Mouse (Mus musculus) forebrain, postnatal 0 days (tissue): Measurements from ENCODE around the gene Map4k3. TPM values are rescaled to one million over a fixed set of nuclear protein-coding genes. Genes with fewer than 3 reads are reported as not detected.

Experiments used
- ATAC-seq: fragments of 200-750 bp; cut with Nextera tagmentation; 2 replicates; pipeline ENCODE4 v1.8.0; 2017; ENCODE audit warnings: mild to moderate bottlenecking, moderate library complexity
- DNase-seq: peaks from one replicate; pipeline ENCODE4 v3.0.0-alpha.2; 2015
- H3K27ac ChIP-seq: fragments of 300-500 bp; sonication (generic); 2 replicates; pipeline ENCODE4 v1.5.1; 2014; ENCODE audit warnings: low read depth, mild to moderate bottlenecking, antibody characterized with exemption, low read length, moderate library complexity, mixed read lengths
- H3K27me3 ChIP-seq: fragments of 300-500 bp; sonication (generic); 2 replicates; pipeline ENCODE4 v1.6.1; 2014; ENCODE audit warnings: mild to moderate bottlenecking, low read length, mixed read lengths; ENCODE audit not compliant: insufficient read depth
- H3K36me3 ChIP-seq: fragments of 300-500 bp; sonication (generic); 2 replicates; pipeline ENCODE4 v1.6.1; 2014; ENCODE audit warnings: mild to moderate bottlenecking, moderate library complexity; ENCODE audit not compliant: insufficient read depth
- H3K4me1 ChIP-seq: fragments of 300-500 bp; sonication (generic); 2 replicates; pipeline ENCODE4 v1.6.1; 2014; ENCODE audit warnings: antibody characterized with exemption; ENCODE audit not compliant: insufficient read depth
- H3K4me2 ChIP-seq: fragments of 300-500 bp; sonication (generic); 2 replicates; pipeline ENCODE4 v1.6.1; 2014; ENCODE audit warnings: low read depth, mild to moderate bottlenecking, moderate library complexity
- H3K4me3 ChIP-seq: fragments of 300-500 bp; sonication (generic); 2 replicates; pipeline ENCODE4 v1.5.1; 2014; ENCODE audit warnings: low read depth, low read length, mixed read lengths
- H3K9ac ChIP-seq: fragments of 300-500 bp; sonication (generic); 2 replicates; pipeline ENCODE4 v1.6.1; 2014; ENCODE audit warnings: mild to moderate bottlenecking
- H3K9me3 ChIP-seq: fragments of 300-500 bp; sonication (generic); 2 replicates; pipeline ENCODE4 v1.6.1; 2016; ENCODE audit warnings: low read length
- CTCF ChIP-seq: sonication (generic); IDR thresholded peaks from 2 replicates; pipeline ENCODE4 v1.5.1; 2016; ENCODE audit warnings: antibody characterized with exemption, control low read depth, low read depth
- WGBS: fragments of 180-500 bp; shearing (Covaris S2); extraction: QIAGEN DNeasy Blood & Tissue Kit; methylation state at CpG from one replicate; pipeline ENCODE4 v1.1.7; 2014; 5-methylcytosine and 5-hydroxymethylcytosine counted together
- polyA plus RNA-seq: library from polyadenylated mRNA; unstranded; fragments of >200 nt; fragmentation: Nextera tagmentation; extraction: Ambion mirVana; gene quantifications from 2 replicates; pipeline ENCODE4 v1.2.1, GENCODE M21; 2015
- total RNA-seq: library from RNA; depleted of rRNA; stranded (reverse); fragments of >200 nt; gene quantifications from 2 replicates; pipeline ENCODE4 v1.2.3, GENCODE M21; 2014

The Map4k3 gene
- total and polyA plus RNA-seq, 2 experiments from 2014 or later, result 17.9 to 76.9 TPM

DNA sequence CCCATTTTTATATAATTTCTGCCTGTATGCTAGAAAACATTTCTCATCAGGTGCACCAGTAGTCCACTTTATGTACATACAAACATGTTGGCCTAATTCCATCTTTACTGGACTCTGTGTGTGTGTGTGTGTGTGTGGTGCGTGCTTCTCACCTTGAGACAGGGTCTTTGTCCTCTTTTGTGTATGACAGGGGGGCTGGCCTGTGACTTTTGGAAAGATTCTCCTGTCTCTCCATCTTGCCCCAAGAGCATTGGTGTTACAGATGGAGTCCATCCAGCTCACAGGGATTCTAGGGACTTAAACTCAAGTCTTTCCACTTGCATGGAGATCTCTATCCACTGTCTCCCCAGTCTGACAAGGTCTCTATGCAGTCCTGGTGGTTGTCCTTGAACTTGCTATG, 150.2 kb downstream of the Map4k3 start:
- 0 out of 2 replicates have a peak overlapping the region, but pooled peaks have one; percentile 50 for H3K27ac ChIP-seq
- no peak for TF ChIP-seq CTCF
- peak overlapping the region; percentile 76 for H3K4me2 ChIP-seq
- no peak for DNase-seq
- peaks cover 9% of the 10 kb centered on the region for H3K36me3 ChIP-seq
- H3K27me3 ChIP-seq, result no peaks in the 10 kb centered on the region
- no peak overlapping the region for H3K9ac ChIP-seq
- peak overlapping the region; percentile 45; the same call in 1 of the 2 replicates for H3K4me3 ChIP-seq
- no peaks in the 10 kb centered on the region for H3K9me3 ChIP-seq
- no peaks in the 10 kb centered on the region for H3K4me1 ChIP-seq
- WGBS, result 94% methylated on average over 1 of the region's 1 CpGs
- no peak for ATAC-seq

DNA sequence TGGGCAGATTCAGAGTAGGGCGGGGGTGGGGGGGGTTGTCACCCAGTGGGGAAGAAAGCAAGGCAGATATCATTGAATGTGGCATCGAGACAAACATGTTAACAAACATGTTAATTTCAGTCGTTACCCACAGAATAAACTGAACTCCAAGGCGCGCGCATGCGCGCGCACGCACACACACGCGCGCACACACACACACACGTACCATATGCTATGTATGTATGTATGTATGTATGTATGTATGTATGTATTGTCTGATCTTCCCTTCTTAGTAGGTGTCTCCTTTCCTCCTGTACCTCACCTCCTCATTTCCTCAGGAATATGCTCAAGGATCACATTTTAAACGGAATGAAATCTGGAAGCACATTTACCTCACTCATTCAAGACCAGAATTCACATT, 150.6 kb downstream of the Map4k3 start, which contains the start of gene Cdkl4:
Gene Cdkl4, minus strand, starts transcription at position 175 of the 400 bp plus-strand sequence.
- no peak for TF ChIP-seq CTCF
- 61% methylated on average over 15 of the region's 15 CpGs for WGBS
- peak within 1 kb of the TSS; percentile 76 for H3K4me2 ChIP-seq

DNA sequence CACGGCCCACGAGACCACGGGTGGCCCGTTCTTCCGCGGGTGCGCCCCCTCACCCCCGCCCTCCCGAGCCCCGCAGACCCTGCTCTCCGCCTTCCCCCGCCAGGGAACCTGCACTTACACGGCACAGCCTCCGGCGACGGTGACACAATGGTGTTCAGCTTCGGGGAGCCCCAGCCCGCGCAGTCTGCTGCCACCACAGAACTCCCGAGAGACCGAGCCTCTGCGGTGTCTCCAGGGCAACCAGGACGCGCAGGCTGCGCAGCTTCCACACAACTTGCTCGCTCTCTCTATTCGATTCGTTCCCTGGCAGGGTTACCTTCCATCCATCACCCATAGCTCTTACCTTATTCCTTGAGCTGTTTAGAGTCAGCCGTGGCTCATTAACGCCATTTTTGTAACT, 151.1 kb downstream of the Map4k3 start:
- H3K4me1 ChIP-seq, result no peaks in the 10 kb centered on the region
- WGBS, result under 1% methylated on average over 30 of the region's 30 CpGs

More for the DNA sequence above, 150.6 kb downstream of the Map4k3 start, which contains the start of gene Cdkl4:
- Histone ChIP-seq H3K4me3 (peak within 1 kb of the TSS; percentile 45), H3K36me3 (peaks cover 6% of the 10 kb centered on the region), H3K9ac (peak within 1 kb of the TSS; percentile 42), H3K27me3 (no peaks in the 10 kb centered on the region), H3K27ac (peak within 1 kb of the TSS; percentile 50; the same call in 1 of the 2 replicates), H3K9me3 (no peaks in the 10 kb centered on the region), H3K4me1 (no peaks in the 10 kb centered on the region)
- peak; percentile 39 for ATAC-seq
- no peak for DNase-seq

DNA sequence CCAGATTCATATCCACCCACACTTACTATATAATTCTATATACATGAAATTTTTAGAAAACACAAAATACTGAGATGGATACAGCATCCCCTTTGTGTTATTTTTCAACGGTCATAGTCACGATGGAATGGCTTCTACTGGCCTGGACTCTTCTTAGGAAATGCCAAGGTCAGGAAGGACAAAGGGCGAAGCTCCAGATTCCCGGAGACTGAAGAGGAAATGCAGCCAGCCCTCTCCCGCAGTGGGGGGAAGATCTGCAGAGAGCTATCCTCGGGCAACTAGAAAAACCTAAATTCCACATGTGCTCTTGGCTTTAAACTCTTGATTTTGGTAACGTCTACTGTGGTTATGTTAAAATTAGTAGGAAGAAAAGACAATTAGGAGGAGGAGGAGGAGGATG, 153.3 kb downstream of the Map4k3 start:
- H3K4me3 ChIP-seq, result no peak overlapping the region
- no peaks in the 10 kb centered on the region for H3K27me3 ChIP-seq
- no peak for TF ChIP-seq CTCF
- no peaks in the 10 kb centered on the region for H3K4me1 ChIP-seq
- no peak for DNase-seq
- WGBS, result 78% methylated on average over 7 of the region's 7 CpGs
- no peak for ATAC-seq
- peaks cover 3% of the 10 kb centered on the region; the same call in 1 of the 2 replicates for H3K36me3 ChIP-seq
- H3K9me3 ChIP-seq, result no peaks in the 10 kb centered on the region
- no peak overlapping the region for H3K4me2 ChIP-seq
- no peak overlapping the region for H3K27ac ChIP-seq
- H3K9ac ChIP-seq, result no peak overlapping the region

More for the DNA sequence above, 151.1 kb downstream of the Map4k3 start:
- H3K27me3 ChIP-seq, result no peaks in the 10 kb centered on the region
- H3K4me3 ChIP-seq, result peak overlapping the region; percentile 45
- DNase-seq (peak; percentile 87), ATAC-seq (peak; percentile 98)
- H3K36me3 ChIP-seq, result peaks cover 4% of the 10 kb centered on the region
- H3K27ac ChIP-seq, result 0 out of 2 replicates have a peak overlapping the region, but pooled peaks have one; percentile 50
- no peaks in the 10 kb centered on the region for H3K9me3 ChIP-seq
- peak overlapping the region; percentile 42 for H3K9ac ChIP-seq
- TF ChIP-seq CTCF, result peak; percentile 25; the same call in 1 of the 2 replicates
- H3K4me2 ChIP-seq, result peak overlapping the region; percentile 76

DNA sequence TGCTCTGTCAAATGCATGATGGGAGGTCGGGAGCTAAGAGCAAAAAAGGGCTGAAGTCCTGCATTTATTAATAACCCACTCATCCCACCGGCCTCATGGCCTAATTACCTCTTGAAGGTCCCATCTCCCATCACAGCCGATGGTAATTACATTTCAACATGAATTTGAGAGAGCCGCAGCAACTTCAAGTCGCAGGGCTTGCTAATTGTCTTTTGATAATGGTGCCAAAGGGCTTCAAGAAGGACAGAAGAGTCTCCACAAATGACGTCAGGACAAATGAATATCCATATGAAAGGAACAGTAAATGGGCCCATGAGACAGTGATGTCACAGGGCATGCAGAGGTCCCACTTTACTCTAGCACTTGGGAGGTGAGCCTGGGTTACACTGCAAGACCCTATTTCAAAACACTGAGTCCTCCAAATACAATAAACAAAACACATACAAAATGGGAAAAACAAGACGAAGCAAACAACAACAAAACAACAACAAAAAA, 153.8 kb downstream of the Map4k3 start:
- Histone ChIP-seq H3K9ac (no peak overlapping the region), H3K36me3 (no peaks in the 10 kb centered on the region), H3K4me1 (no peaks in the 10 kb centered on the region), H3K27ac (no peak overlapping the region), H3K9me3 (no peaks in the 10 kb centered on the region), H3K4me2 (no peak overlapping the region), H3K27me3 (no peaks in the 10 kb centered on the region), H3K4me3 (no peak overlapping the region)
- TF ChIP-seq CTCF, result no peak
- WGBS, result 35% methylated on average over 7 of the region's 7 CpGs
- DNase-seq (no peak), ATAC-seq (no peak)

DNA sequence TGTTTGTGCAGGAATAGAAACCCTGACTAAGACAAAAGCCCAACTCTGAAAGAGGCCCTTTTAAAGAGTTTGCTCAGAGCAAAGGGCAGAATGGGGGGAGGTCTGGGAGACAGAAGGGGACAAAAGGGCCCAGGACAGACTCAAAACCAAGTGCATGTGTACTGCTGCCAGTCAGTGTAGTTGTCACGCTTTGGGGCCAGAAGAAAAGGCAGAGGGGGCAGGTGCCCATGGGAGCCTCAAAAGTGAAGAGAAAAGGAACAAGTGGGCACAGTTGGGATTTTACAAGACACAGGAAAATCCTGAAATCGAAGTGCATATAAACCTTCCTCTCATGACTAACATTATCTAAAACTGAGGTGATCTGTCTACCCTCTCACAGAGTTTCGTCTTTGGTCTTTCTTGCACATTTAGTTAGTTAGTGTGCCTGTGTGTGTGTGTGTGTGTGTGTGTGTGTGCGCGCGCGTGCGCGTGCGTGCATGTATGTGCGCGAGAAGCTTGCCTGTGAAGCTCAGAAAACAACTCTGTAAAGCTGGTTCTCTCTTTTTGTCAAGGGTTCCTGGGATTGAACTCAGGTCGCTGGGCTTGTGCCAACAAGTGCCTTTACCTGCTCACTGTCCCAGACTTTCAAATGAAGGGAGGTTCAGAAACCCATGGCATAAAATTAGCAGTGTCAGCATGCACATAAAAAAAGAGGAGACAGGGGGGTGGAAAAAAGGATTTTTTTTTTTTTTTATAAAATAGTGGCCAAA, 155.9 kb downstream of the Map4k3 start:
- Histone ChIP-seq H3K27ac (no peak overlapping the region), H3K9ac (no peak overlapping the region), H3K4me2 (no peak overlapping the region), H3K9me3 (no peaks in the 10 kb centered on the region), H3K36me3 (no peaks in the 10 kb centered on the region), H3K27me3 (no peaks in the 10 kb centered on the region), H3K4me3 (no peak overlapping the region), H3K4me1 (no peaks in the 10 kb centered on the region)
- 90% methylated on average over 13 of the region's 13 CpGs for WGBS
- ATAC-seq (no peak), DNase-seq (no peak)
- no peak for TF ChIP-seq CTCF

DNA sequence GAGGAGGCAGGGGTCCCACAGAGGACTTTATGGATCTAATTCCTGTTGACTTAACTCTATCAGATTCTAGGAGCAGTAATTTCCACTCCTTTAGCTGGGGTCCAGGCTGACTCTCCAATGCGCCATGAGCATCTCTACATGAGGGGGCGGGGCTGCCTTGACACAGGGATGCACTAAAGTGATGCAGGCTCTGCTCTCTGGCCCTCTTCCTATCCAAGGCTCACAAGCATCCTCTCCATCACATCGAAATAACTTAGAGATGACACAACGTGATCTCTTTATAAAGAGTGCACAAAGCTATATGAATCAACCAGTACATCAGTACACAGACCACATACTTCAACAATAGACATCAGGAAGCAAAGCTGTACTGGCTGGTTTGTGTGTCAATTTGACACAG, 156.8 kb downstream of the Map4k3 start:
- Histone ChIP-seq H3K9ac (no peak overlapping the region), H3K27ac (no peak overlapping the region), H3K36me3 (no peaks in the 10 kb centered on the region), H3K27me3 (no peaks in the 10 kb centered on the region), H3K4me2 (no peak overlapping the region), H3K9me3 (no peaks in the 10 kb centered on the region), H3K4me3 (no peak overlapping the region), H3K4me1 (no peaks in the 10 kb centered on the region)
- ATAC-seq, result no peak
- no peak for DNase-seq
- TF ChIP-seq CTCF, result no peak
- 92% methylated on average over 4 of the region's 4 CpGs for WGBS
